Mouse (Mus musculus) megakaryocyte, embryonic 14.5 days (primary cell): ENCODE results near the gene BC061212. TPM values are rescaled to one million over a fixed set of nuclear protein-coding genes. Genes with fewer than 3 reads are reported as not detected.
"Not testable (repeated sequence)": the region's sequence is repeated elsewhere in the genome, so short reads cannot be mapped to it uniquely, and the experiment has no call there.

Source experiments
- H3K27me3 ChIP-seq: replicated peaks from 2 replicates; pipeline ENCODE3; 2012; ENCODE audit warnings: inconsistent platforms
- H3K36me3 ChIP-seq: replicated peaks from 2 replicates; pipeline ENCODE3; 2012; ENCODE audit warnings: low read length, inconsistent platforms, mixed read lengths
- H3K4me1 ChIP-seq: 2 replicates; pipeline ENCODE4 v1.6.1; 2012; ENCODE audit warnings: inconsistent platforms
- H3K4me3 ChIP-seq: replicated peaks from 2 replicates; pipeline ENCODE3; 2012; ENCODE audit warnings: moderate library complexity, mild to moderate bottlenecking, inconsistent platforms
- H3K9me3 ChIP-seq: 2 replicates; pipeline ENCODE4 v1.6.1; 2012; ENCODE audit warnings: inconsistent platforms
- polyA plus RNA-seq: library from polyadenylated mRNA; stranded (reverse); fragments of >175 nt; gene quantifications from 2 replicates; pipeline ENCODE4 v1.2.3, GENCODE M21; 2012; ENCODE audit warnings: low replicate concordance; ENCODE audit not compliant: insufficient read depth

BC061212 gene
- not detected in 2 replicates for polyA plus RNA-seq

DNA sequence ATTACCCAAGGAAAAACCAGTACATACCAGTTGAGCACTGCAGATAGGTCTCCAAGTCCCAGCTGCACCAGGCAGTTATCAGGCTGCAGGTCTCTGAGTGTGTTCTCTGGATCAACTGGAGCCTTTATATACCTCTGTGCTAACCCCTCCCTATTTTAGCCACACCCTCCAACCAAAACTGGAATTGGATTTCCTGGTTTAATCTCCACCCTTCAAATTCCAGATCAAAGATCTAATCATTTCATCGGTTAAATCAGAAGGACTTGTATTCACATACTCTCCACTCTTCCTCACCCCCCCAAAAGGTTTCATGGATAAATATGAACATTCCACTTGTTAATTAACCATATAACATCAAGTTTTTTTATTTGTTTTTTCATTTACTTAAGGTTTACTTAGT, at the start of gene BC061212:
BC061212 (minus strand) TSS at position 101 of the 400 bp plus-strand sequence.
- H3K36me3 ChIP-seq, H3K4me3 ChIP-seq, H3K4me1 ChIP-seq, H3K27me3 ChIP-seq, H3K9me3 ChIP-seq: not testable (repeated sequence)

DNA sequence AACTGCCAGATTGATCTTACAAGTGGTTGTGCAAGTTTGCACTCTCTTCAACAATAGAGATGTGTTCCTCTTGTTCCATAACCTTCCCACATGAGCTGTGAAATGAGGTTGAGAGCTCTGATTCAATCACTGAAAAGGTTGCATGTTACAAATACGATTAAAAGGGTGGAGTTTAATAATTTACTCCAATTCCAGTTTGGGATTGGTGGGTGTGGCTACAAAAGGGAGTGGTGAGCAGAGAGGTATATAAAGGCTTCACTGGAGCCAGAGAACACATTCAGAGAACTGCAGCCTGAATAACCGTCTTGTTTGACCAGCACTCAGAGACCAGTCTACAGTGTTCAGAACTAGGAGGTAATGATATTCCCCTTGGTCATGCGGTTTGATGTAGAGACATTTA, 5.7 kb upstream of the BC061212 start, which contains the start of gene Gm6351:
Gm6351 (plus strand) TSS at position 301 of the 400 bp plus-strand sequence.
- H3K9me3 ChIP-seq, H3K4me3 ChIP-seq, H3K27me3 ChIP-seq, H3K36me3 ChIP-seq, H3K4me1 ChIP-seq: not testable (repeated sequence)

Other genes starting within 250 kb of the BC061212 start
- not detected in 2 replicates for gene Gm7792, start 226.8 kb downstream of the BC061212 start, polyA plus RNA-seq
- not detected in 2 replicates for gene Gm16429, start 141.5 kb downstream of the BC061212 start, polyA plus RNA-seq
- gene Gm6351, start 5.8 kb upstream of the BC061212 start, polyA plus RNA-seq, result not detected in 2 replicates
- gene Gm3106, start 147.5 kb upstream of the BC061212 start, polyA plus RNA-seq, result not detected in 2 replicates
- not detected in 2 replicates for gene A430089I19Rik, start 236.3 kb upstream of the BC061212 start, polyA plus RNA-seq
- gene Gm6502, start 243.9 kb upstream of the BC061212 start, polyA plus RNA-seq, result not detected in 2 replicates